Mouse (Mus musculus) urinary bladder, postnatal 25 days (tissue): ENCODE data around the gene Slc45a2.

Experiments used
- DNase-seq: peaks from one replicate; pipeline ENCODE4 v3.0.0; 2022; ENCODE audit warnings: low spot score

Gene Slc45a2

GRCm38 (mm10) chr15:11066299-11066698, 65.8 kb downstream of the Slc45a2 start:
- no peak for DNase-seq

GRCm38 (mm10) chr15:11067891-11068290, 67.4 kb downstream of the Slc45a2 start:
- DNase-seq = no peak

- DNase-seq = no peak
These were observed 75.3 kb downstream of the Slc45a2 start for GRCm38 (mm10) chr15:11075726-11076361.
